19 mouse cellular contexts compared by ENCODE assay signal in the genomic region with DNA sequence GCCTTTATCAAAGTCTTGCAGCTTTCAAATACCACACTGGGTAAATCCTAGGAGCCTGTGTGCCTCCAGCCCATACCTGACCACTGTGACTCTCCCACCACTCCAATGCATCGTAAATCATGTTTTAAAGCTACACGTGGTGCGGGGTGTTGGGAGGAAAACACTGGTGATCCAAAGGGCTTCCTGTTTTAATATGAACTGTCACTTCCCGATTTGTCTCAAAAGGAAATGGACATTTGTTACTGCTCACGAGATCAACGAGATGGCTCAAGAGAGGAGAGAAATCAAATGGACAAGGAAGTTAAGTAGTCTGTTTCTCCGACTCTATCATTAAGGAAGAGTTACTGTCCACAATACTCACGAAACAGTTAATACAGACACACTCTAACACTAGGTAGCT.
DNase-seq lines count a peak whose midpoint lies in the region; ATAC-seq and TF ChIP-seq lines count a peak whose summit lies in the region.
"Had no signal": no experiment of that assay in that cellular context is flagged by ENCODE, and none has a peak within 500 bp of the region (broad histone marks: within the 10 kb centered on the region; RNA-seq: fewer than 3 reads in every experiment).

No protein-coding gene starts in this region.

- no peaks in the 10 kb centered on the region for H3K9me3 ChIP-seq in kidney, postnatal 0 days (replicated peaks; ENCODE audit: low read length)
- no peaks in the 10 kb centered on the region for H3K9me3 ChIP-seq in midbrain, embryonic 16.5 days (replicated peaks; ENCODE audit: control insufficient read depth, low read length, poor library complexity, severe bottlenecking)
- H3K9me3 ChIP-seq: embryonic facial prominence, embryonic 12.5 days; forebrain, embryonic 15.5 days; heart, embryonic 10.5 days had no signal

- H3K9ac ChIP-seq in kidney, postnatal 0 days (ENCODE audit: low read depth, low read length): no peak overlapping the region
- no peak overlapping the region for H3K9ac ChIP-seq in midbrain, embryonic 16.5 days (ENCODE audit: low read depth, low read length)
- H3K9ac ChIP-seq: embryonic facial prominence, embryonic 12.5 days; forebrain, embryonic 15.5 days; hindbrain, embryonic 14.5 days had no signal

- H3K4me2 ChIP-seq in kidney, postnatal 0 days (ENCODE audit: low read length): no peak overlapping the region
- H3K4me2 ChIP-seq in midbrain, embryonic 16.5 days (ENCODE audit: low read length): no peak overlapping the region
- H3K4me2 ChIP-seq: embryonic facial prominence, embryonic 12.5 days; forebrain, embryonic 15.5 days; hindbrain, embryonic 14.5 days had no signal

- no peak overlapping the region for H3K4me3 ChIP-seq in kidney, postnatal 0 days (replicated peaks; ENCODE audit: low read depth, low read length)
- no peak overlapping the region for H3K4me3 ChIP-seq in brown adipose tissue, adult 24 weeks (ENCODE audit: insufficient read depth, low read depth, low read length)
- no peak overlapping the region for H3K4me3 ChIP-seq in midbrain, embryonic 16.5 days (ENCODE audit: low read depth, low read length)
- H3K4me3 ChIP-seq: embryonic facial prominence, embryonic 12.5 days; forebrain, embryonic 15.5 days; heart, embryonic 10.5 days had no signal

- no peaks in the 10 kb centered on the region for H3K36me3 ChIP-seq in kidney, postnatal 0 days (ENCODE audit: insufficient read depth, low read length)
- no peaks in the 10 kb centered on the region for H3K36me3 ChIP-seq in midbrain, embryonic 16.5 days (ENCODE audit: control insufficient read depth, insufficient read depth, low read length)
- H3K36me3 ChIP-seq: embryonic facial prominence, embryonic 12.5 days; forebrain, embryonic 15.5 days; heart, embryonic 10.5 days had no signal

- peak; percentile 46 for DNase-seq in kidney, postnatal 0 days (ENCODE audit: low spot score)
- no peak for DNase-seq in kidney, postnatal 36 days
- no peak for DNase-seq in adrenal gland, adult 2 months
- DNase-seq: adrenal gland, adult 8-10 months; adrenal gland, postnatal 36 days; cerebellum, adult 11-12 months; cerebellum, postnatal 10 days; gastrocnemius, postnatal 25 days; heart, postnatal 10 days; heart, postnatal 4 days had no signal

- H3K27ac ChIP-seq in kidney, postnatal 0 days: no peak overlapping the region
- H3K27ac ChIP-seq in brown adipose tissue, adult 24 weeks (replicated peaks; ENCODE audit: low read depth, low read length): peak overlapping the region; percentile 37; the same call in 1 of the 2 replicates
- no peak overlapping the region for H3K27ac ChIP-seq in midbrain, embryonic 16.5 days (ENCODE audit: low read length)
- H3K27ac ChIP-seq: embryonic facial prominence, embryonic 12.5 days; forebrain, embryonic 15.5 days; hindbrain, embryonic 14.5 days had no signal

- H3K4me1 ChIP-seq in kidney, postnatal 0 days (replicated peaks; ENCODE audit: insufficient read depth, low read length): peaks cover 32% of the 10 kb centered on the region
- peaks cover 35% of the 10 kb centered on the region for H3K4me1 ChIP-seq in brown adipose tissue, adult 24 weeks (ENCODE audit: control insufficient read depth, insufficient read depth, insufficient read length, low read length)
- H3K4me1 ChIP-seq in midbrain, embryonic 16.5 days (ENCODE audit: control insufficient read depth, insufficient read depth, low read length): peaks cover 73% of the 10 kb centered on the region

- 30% methylated on average over 8 of the region's 8 CpGs for WGBS in kidney, postnatal 0 days
- 87% methylated on average over 8 of the region's 8 CpGs for WGBS in midbrain, embryonic 16.5 days

- no peaks in the 10 kb centered on the region for H3K27me3 ChIP-seq in kidney, postnatal 0 days (ENCODE audit: insufficient read depth, low read length)
- no peaks in the 10 kb centered on the region for H3K27me3 ChIP-seq in midbrain, embryonic 16.5 days (ENCODE audit: control insufficient read depth, insufficient read depth, low read depth, low read length)
- H3K27me3 ChIP-seq: embryonic facial prominence, embryonic 12.5 days; forebrain, embryonic 15.5 days had no signal

- TF ChIP-seq CTCF in kidney, postnatal 0 days (IDR thresholded peaks at IDR 0.05; ENCODE audit: low read depth): no peak

- ATAC-seq in kidney, postnatal 0 days (replicated peaks; ENCODE audit: low FRiP score, low read depth): no peak
- peak; percentile 69 for ATAC-seq in granulocyte monocyte progenitor cell, adult 5-6 weeks (replicated peaks; ENCODE audit: poor library complexity, severe bottlenecking)
- ATAC-seq in megakaryocyte progenitor cell, adult 5-6 weeks (replicated peaks; ENCODE audit: poor library complexity): peak; percentile 68
- ATAC-seq in midbrain, embryonic 16.5 days: no peak
- ATAC-seq: forebrain, embryonic 15.5 days; intestine, postnatal 0 days had no signal

Comparison
In these comparisons a context has a peak if more than half of its experiments do, and no peak if none do; other contexts are left out.
1. ATAC-seq: peak in granulocyte monocyte progenitor cell, adult 5-6 weeks (single experiment) and megakaryocyte progenitor cell, adult 5-6 weeks (single experiment); none in kidney, postnatal 0 days (single experiment) and midbrain, embryonic 16.5 days (single experiment).